ENCODE assay signal across 8 mouse cellular contexts in genomic region chr1:153401765-153402164, GRCm38 (mm10). TPM values are rescaled to one million over a fixed set of nuclear protein-coding genes. Genes with fewer than 3 reads are reported as not detected.
DNase-seq lines count a peak whose midpoint lies in the region; ATAC-seq and TF ChIP-seq lines count a peak whose summit lies in the region.

No protein-coding gene starts in this region.

- H3K4me2 ChIP-seq in forebrain, embryonic 15.5 days (replicated peaks), result no peak overlapping the region
- H3K4me2 ChIP-seq in hindbrain, embryonic 14.5 days (replicated peaks), result no peak overlapping the region

- no peaks in the 10 kb centered on the region for H3K9me3 ChIP-seq in forebrain, embryonic 15.5 days
- H3K9me3 ChIP-seq in hindbrain, embryonic 14.5 days (ENCODE audit: control insufficient read depth, low read length), result no peaks in the 10 kb centered on the region

- no peak overlapping the region for H3K9ac ChIP-seq in forebrain, embryonic 15.5 days (replicated peaks)
- no peak overlapping the region for H3K9ac ChIP-seq in hindbrain, embryonic 14.5 days

- H3K36me3 ChIP-seq in forebrain, embryonic 15.5 days, result no peaks in the 10 kb centered on the region
- H3K36me3 ChIP-seq in hindbrain, embryonic 14.5 days (replicated peaks; ENCODE audit: control insufficient read depth, insufficient read depth), result no peaks in the 10 kb centered on the region

- no peak for TF ChIP-seq POLR2A in cerebellum, adult 2 months (IDR thresholded peaks at IDR 0.05; ENCODE audit: borderline replicate concordance, insufficient read depth, low read length)

- no peak overlapping the region for H3K4me3 ChIP-seq in cerebellum, adult 2 months (replicated peaks; ENCODE audit: insufficient read depth, low read depth, low read length)
- H3K4me3 ChIP-seq in forebrain, embryonic 15.5 days, result no peak overlapping the region
- H3K4me3 ChIP-seq in hindbrain, embryonic 14.5 days (replicated peaks; ENCODE audit: low read length), result no peak overlapping the region

- peak; percentile 78 for ATAC-seq in forebrain, embryonic 15.5 days (replicated peaks)
- ATAC-seq in hindbrain, embryonic 14.5 days (ENCODE audit: low FRiP score), result peak; percentile 77; the same call in 1 of the 2 replicates

- DNase-seq in left cerebral cortex, adult 18-20 months (ENCODE audit: low spot score in 2 of 2), result peak; percentile 72 to 74
- no peak for DNase-seq in left cerebral cortex, adult 11 months (ENCODE audit: low spot score)
- peak; percentile 53 to 58 for DNase-seq in cerebellum, adult 2 months
- peak; percentile 73 for DNase-seq in hindbrain, embryonic 14.5 days (ENCODE audit: low spot score)
- DNase-seq in layer of hippocampus, postnatal 25 days (ENCODE audit: extremely low spot score in 1 of 2, low spot score in 1 of 2), result peak; percentile 40 to 77
- peak; percentile 62 for DNase-seq in lung, postnatal 36 days
- peak; percentile 37 for DNase-seq in right cerebral cortex, postnatal 25 days

- no peaks in the 10 kb centered on the region for H3K27me3 ChIP-seq in cerebellum, adult 2 months (ENCODE audit: control insufficient read depth, insufficient read depth, low read length)
- H3K27me3 ChIP-seq in forebrain, embryonic 15.5 days, result no peaks in the 10 kb centered on the region
- no peaks in the 10 kb centered on the region for H3K27me3 ChIP-seq in hindbrain, embryonic 14.5 days (ENCODE audit: control insufficient read depth, insufficient read depth, low read length)

- no peak overlapping the region for H3K27ac ChIP-seq in cerebellum, adult 2 months (ENCODE audit: insufficient read depth, low read length)
- H3K27ac ChIP-seq in forebrain, embryonic 15.5 days (replicated peaks), result no peak overlapping the region
- no peak overlapping the region for H3K27ac ChIP-seq in hindbrain, embryonic 14.5 days

- 3% methylated on average over 7 of the region's 7 CpGs for WGBS in cerebellum, adult 2 months
- WGBS in forebrain, embryonic 15.5 days, result 1% methylated on average over 7 of the region's 7 CpGs
- WGBS in hindbrain, embryonic 14.5 days, result 3% methylated on average over 7 of the region's 7 CpGs

- peak; percentile 79 for TF ChIP-seq CTCF in cerebellum, adult 2 months (IDR thresholded peaks at IDR 0.05; ENCODE audit: borderline replicate concordance, insufficient read depth, low read depth, low read length)

- H3K4me1 ChIP-seq in cerebellum, adult 2 months (ENCODE audit: control insufficient read depth, insufficient read depth, low read length), result no peaks in the 10 kb centered on the region
- H3K4me1 ChIP-seq in forebrain, embryonic 15.5 days, result no peaks in the 10 kb centered on the region
- no peaks in the 10 kb centered on the region for H3K4me1 ChIP-seq in hindbrain, embryonic 14.5 days (replicated peaks; ENCODE audit: control insufficient read depth, insufficient read depth, low read length)

RNA-seq across cellular contexts. Expression of gene Shcbp1l, which starts 23.2 kb away (rescaled TPM):
- 1 to 10 TPM; 2.5 to 3.0 TPM for total RNA-seq in left cerebral cortex, adult 18-20 months (2021)
- polyA plus RNA-seq in cerebellum, adult 2 months (2012; rRNA removed), result 5.8 and 7.0 TPM in 2 replicates
- 0.41 and 0.42 TPM in 2 replicates for polyA plus RNA-seq in forebrain, embryonic 15.5 days (2015; fragmentation: Nextera tagmentation; extraction: Ambion mirVana)
- polyA plus RNA-seq in hindbrain, embryonic 14.5 days (2014; fragmentation: Nextera tagmentation; extraction: Ambion mirVana), result 0.56 and 0.85 TPM in 2 replicates
- total RNA-seq in layer of hippocampus, postnatal 25 days (2021), result 1 to 10 TPM; 2.8 to 5.3 TPM
